Mouse (Mus musculus): ENCODE data around the gene Slc25a22. TPM values are rescaled to one million over a fixed set of nuclear protein-coding genes. Genes with fewer than 3 reads are reported as not detected.
A peak's percentile ranks its signal among the peaks of the same experiment; 100 is the strongest.

Gene Slc25a22
- polyA plus RNA-seq, 1 experiment: 145 TPM

DNA sequence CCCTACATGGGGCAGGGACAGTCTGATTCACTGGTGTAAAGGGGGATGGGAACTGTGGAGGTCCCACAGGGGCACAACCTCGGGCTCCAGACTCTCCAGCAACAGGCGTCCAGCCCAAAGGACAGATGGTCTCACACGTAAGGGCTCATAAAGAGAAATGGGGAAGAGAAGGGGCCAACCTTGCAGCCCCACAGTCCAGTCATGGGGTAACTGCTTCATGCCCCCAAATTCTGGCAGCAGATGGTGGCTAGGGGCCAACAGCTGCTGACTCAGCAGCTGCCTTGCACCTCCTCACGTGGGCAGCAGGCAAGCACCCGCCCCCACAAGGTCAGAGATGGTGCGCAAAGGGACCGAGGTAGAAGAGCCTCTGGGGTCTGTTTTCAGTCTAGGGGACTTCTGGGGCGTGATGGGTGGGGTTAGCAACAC is 5.5 kb downstream of the Slc25a22 start:
- no peak for DNase-seq (ENCODE audit: low read depth)
- TF ChIP-seq CTCF (IDR thresholded peaks at IDR 0.05; ENCODE audit: borderline replicate concordance, extremely low read depth, insufficient read depth, insufficient read length) (no peak), POLR2A (IDR thresholded peaks at IDR 0.05; ENCODE audit: borderline replicate concordance, extremely low read depth, insufficient read depth, insufficient read length, poor library complexity, severe bottlenecking) (no peak)

DNA sequence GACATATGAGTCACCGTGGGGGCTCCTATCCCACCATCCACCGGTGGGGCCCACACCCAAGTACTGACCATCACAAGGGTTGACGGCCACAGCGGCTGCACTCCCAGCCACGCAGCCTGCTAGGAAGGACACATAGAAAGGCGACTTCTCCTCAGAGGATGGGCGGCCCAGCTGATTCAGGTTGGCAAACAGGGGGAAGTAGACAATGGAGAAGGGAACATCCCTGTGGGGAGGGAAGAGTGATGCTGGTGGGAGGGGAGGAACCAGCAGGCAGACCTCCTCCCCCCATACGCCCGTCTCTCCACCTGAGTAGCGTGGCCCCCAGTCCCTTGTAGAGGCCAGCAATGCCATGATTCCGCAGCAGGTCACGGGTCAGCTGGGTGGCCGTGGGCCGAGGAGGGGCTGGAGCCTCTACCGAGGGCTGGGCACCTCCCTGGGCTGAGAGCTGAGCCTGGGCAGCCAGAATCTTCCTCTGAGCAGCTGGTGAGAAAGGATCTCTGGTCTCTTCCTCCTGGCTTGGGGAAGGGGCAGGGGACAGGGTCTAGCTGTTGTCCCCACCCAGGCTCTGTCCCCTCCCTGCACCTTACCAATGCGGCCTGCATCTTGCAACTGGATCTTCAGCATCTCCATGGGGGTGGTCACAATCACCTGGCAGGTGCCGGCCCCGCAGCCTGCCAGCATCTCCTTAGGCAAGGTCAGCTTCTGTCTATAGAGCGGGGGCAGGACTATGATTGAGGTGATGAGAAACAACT is 6.1 kb downstream of the Slc25a22 start:
- no peak for DNase-seq (ENCODE audit: low read depth)
- no peak for TF ChIP-seq CTCF (IDR thresholded peaks at IDR 0.05; ENCODE audit: borderline replicate concordance, extremely low read depth, insufficient read depth, insufficient read length)
- no peak for TF ChIP-seq POLR2A (IDR thresholded peaks at IDR 0.05; ENCODE audit: borderline replicate concordance, extremely low read depth, insufficient read depth, insufficient read length, poor library complexity, severe bottlenecking)

DNA sequence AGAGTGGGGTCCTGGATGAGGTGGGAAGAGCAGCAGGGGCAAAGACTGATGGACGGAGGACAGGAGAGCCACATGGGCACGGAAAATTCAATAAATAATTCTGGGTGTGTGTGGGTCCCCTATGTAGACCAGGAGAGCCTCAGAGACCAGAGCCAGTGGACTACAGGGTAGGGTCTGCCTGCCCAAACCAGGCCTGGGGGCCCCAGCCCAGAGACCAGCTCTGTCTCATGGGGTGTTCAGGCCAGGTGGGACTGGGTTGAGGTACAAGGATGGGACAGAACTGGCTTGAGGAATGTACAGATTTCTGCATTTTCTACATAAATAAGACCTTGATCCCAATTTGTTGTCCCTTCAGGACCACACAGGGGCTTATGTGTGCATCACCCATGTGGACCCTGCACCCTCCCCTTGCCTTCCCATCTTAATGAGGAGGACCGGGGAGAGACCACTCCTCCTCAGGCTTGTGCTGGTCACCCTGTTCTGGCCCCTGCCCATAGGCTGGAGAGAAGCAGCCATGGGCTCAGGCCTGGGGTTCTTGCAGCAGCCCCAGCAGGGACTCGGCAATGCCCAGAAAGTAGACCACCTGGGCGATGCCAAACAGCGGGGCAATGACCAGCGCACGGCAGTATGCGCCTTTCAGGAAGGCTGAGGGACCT is 7.0 kb downstream of the Slc25a22 start:
- no peak for DNase-seq (ENCODE audit: low read depth)

DNA sequence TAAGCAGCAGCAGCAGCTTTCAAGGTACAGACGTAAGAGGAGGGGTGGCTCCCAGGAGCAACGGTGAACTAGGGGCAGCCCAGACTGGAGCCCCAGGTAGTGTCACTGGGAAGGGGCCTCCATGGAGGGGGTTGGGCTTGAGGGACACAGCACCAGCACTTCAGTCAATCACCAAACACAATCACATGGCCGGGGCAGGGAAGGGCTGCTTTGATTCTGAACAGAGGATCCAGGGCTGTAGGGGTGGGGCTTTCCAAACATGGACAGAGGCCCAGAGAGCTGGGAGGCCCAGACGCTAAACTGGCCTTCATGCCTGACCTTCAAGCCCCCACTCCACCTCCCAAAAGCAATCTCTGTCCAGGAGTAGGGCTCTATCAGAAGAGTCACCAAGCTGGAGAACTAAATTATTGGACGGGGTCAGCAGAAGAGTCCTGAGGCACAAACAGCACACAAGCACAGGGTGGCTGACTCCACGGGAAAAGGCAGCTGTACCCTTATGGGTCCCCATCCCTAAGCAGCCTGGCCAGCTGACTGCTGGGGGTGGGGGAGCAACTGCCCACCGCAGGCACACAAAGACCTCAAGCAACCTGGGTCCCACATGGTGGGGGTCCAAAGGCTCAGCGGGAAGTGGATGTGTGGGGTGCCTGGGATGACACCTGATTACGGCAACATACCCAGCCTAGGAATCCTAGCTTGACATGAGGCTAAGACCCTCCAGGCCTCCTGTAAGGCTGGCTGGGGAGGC is 7.7 kb downstream of the Slc25a22 start:
- TF ChIP-seq CTCF (IDR thresholded peaks at IDR 0.05; ENCODE audit: borderline replicate concordance, extremely low read depth, insufficient read depth, insufficient read length): no peak
- no peak for TF ChIP-seq POLR2A (IDR thresholded peaks at IDR 0.05; ENCODE audit: borderline replicate concordance, extremely low read depth, insufficient read depth, insufficient read length, poor library complexity, severe bottlenecking)
- no peak for DNase-seq (ENCODE audit: low read depth)

More for the DNA sequence above, 7.0 kb downstream of the Slc25a22 start:
- TF ChIP-seq CTCF (IDR thresholded peaks at IDR 0.05; ENCODE audit: borderline replicate concordance, extremely low read depth, insufficient read depth, insufficient read length) (no peak), POLR2A (IDR thresholded peaks at IDR 0.05; ENCODE audit: borderline replicate concordance, extremely low read depth, insufficient read depth, insufficient read length, poor library complexity, severe bottlenecking) (no peak)

DNA sequence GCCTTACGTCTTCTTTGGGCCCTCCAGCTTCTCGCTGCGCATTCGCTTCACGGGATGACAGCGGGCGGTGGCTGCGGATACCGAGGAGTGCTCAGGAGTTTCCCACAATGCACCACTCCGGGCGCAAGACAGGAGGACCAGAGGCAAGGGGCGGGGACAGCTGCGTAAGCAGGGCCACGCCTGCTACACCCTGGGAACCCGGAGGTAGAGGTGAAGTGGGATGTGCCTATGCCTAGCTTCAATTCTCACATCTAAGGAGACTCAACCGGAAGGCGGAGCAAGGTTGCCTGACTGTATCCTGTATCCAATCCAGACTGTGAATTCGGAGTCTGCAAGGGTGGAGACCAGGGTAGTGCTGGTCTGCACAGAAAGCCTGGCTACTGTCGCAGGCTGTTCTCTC is 8.4 kb downstream of the Slc25a22 start, which contains the start of gene Cend1:
TSS of gene Cend1 (minus strand) at position 182 of the 400 bp plus-strand sequence.
- no peak for TF ChIP-seq CTCF (IDR thresholded peaks at IDR 0.05; ENCODE audit: borderline replicate concordance, extremely low read depth, insufficient read depth, insufficient read length)
- no peak for TF ChIP-seq POLR2A (IDR thresholded peaks at IDR 0.05; ENCODE audit: borderline replicate concordance, extremely low read depth, insufficient read depth, insufficient read length, poor library complexity, severe bottlenecking)
- DNase-seq (ENCODE audit: low read depth): peak; percentile 94

DNA sequence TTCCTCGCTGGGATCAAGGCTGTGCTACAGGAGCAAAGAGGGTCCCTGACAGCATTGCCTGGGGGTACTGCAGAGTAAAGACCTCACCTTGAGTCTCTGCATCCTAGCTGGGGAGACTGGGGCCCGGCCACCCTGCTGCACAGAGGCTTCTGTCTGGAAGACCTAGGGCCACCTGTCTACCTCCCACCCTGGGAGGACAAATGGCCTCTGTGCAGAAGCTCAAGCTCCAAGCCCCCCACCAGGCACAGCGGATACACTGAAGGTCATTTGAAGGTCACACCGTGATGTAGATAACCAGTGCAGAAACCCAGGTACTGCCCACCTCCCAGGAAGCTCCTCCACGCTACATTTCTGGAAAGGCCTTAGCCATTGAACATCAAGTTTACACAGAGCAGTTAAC is 9.0 kb downstream of the Slc25a22 start:
- TF ChIP-seq POLR2A (IDR thresholded peaks at IDR 0.05; ENCODE audit: borderline replicate concordance, extremely low read depth, insufficient read depth, insufficient read length, poor library complexity, severe bottlenecking) (no peak), CTCF (IDR thresholded peaks at IDR 0.05; ENCODE audit: borderline replicate concordance, extremely low read depth, insufficient read depth, insufficient read length) (no peak)
- DNase-seq (ENCODE audit: low read depth): no peak

DNA sequence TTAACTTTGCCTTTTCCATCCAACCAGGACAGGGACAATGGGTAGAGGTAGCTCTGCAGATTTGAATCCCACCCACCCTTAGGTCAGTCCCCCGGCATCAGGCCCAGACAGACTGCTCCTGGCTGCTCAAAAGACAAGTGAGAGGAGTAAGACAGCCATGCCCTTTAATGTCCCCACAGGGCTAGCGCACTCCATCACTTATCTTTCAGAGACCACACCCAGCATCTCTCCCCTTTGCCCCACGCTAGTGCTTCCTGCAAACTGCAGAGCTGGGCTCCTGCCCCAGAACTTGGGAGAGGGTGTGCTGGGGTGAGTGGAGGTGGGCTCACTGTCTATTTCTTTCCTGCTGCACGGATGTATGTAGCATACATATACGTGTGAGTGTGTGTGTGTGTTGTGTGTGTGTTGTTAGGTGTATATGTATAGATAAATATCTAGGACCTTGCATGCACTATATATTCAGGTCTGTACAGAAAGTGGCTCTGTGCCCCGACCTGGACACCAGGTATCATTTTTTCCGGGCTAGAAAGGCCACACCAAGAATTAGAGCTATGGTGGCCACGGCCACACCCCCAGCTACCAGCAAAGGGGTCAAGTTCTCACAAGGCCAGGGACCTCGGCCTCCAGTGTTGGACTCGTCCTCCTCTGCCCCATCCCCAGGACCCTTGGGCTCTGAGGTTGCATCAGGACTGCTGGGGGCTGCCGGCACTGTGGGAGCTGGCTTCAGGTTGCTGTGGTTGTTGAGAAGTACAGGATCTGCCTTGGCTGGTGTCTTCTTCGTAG is 10.6 kb downstream of the Slc25a22 start:
- TF ChIP-seq POLR2A (IDR thresholded peaks at IDR 0.05; ENCODE audit: borderline replicate concordance, extremely low read depth, insufficient read depth, insufficient read length, poor library complexity, severe bottlenecking): no peak
- TF ChIP-seq CTCF (IDR thresholded peaks at IDR 0.05; ENCODE audit: borderline replicate concordance, extremely low read depth, insufficient read depth, insufficient read length): no peak
- no peak for DNase-seq (ENCODE audit: low read depth)

DNA sequence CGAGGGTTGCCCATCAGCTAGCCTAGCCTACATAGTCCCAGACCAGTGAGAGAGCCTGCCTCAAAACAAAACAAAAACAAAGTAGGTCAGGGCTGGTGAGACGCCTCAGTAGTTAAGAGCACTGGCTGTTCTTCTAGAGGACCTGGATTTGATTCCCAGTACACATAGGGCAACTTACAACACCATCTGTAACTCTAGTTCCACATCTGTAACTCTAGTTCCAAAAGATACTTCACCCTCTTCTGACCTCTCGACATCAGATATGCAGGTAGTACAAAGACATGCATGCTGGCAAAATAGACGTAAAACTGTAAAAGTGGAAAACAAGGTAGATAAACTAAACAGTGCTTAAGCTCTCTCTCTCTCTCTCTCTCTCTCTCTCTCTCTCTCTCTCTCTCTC is 13.9 kb downstream of the Slc25a22 start:
- no peak for DNase-seq (ENCODE audit: low read depth)
- TF ChIP-seq POLR2A (IDR thresholded peaks at IDR 0.05; ENCODE audit: borderline replicate concordance, extremely low read depth, insufficient read depth, insufficient read length, poor library complexity, severe bottlenecking) (no peak), CTCF (IDR thresholded peaks at IDR 0.05; ENCODE audit: borderline replicate concordance, extremely low read depth, insufficient read depth, insufficient read length) (no peak)

DNA sequence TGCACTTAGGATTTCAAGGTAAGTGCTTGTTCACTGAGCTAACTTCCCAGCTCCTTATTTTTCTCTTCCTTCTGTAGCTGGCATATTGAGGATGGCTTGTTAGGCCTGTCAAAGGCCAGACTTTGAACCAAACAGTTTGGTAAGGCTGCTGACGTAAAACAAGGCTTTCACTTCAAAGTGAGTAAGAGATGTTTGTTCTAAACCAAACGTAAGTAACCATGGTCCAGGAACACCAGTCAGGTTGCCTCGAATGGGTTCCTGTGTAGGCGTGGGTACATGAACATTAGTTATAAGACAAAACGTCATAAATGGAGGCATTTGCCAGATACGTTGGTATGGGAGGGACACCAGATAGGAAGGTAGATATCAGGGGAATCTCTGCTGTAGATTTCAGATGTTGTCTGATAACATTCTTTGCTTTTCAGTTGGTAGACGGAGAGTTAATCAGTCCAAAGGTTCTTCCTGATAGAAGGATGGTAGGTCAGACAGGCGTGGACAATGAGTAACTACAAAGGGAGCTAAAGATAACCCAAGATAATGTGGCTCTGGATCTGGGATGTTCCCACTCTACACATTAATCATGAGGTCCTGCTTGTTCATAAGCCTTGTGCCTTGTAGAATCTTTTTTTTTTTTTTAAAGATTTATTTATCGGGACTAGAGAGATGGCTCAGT is 17.5 kb downstream of the Slc25a22 start:
- no peak for TF ChIP-seq CTCF (IDR thresholded peaks at IDR 0.05; ENCODE audit: borderline replicate concordance, extremely low read depth, insufficient read depth, insufficient read length)
- TF ChIP-seq POLR2A (IDR thresholded peaks at IDR 0.05; ENCODE audit: borderline replicate concordance, extremely low read depth, insufficient read depth, insufficient read length, poor library complexity, severe bottlenecking): no peak
- no peak for DNase-seq (ENCODE audit: low read depth)

DNA sequence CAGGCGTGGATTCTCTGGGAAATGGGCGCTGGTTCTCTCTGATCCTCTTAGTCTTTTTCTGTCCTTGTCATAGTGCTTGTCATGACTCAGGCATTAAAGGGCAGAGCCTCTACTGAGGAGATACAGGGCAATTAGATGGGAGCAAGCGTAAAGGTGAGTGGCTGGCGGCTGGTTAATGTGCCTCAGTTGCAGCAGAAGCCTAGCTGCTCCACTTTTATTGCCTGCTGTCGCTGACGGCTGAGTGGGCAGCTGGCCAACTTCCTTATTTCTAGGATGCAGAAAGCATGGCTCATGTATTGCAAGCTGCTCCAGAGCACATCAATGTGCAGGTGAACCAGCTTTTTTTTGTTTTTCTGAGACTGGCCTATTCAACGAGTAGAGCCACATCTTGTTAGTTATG is 18.7 kb downstream of the Slc25a22 start:
- DNase-seq (ENCODE audit: low read depth): peak; percentile 69
- no peak for TF ChIP-seq POLR2A (IDR thresholded peaks at IDR 0.05; ENCODE audit: borderline replicate concordance, extremely low read depth, insufficient read depth, insufficient read length, poor library complexity, severe bottlenecking)
- TF ChIP-seq CTCF (IDR thresholded peaks at IDR 0.05; ENCODE audit: borderline replicate concordance, extremely low read depth, insufficient read depth, insufficient read length): no peak
